Mouse (Mus musculus) lung, adult 2 months (tissue): ENCODE data around the gene Wasl. TPM values are rescaled to one million over a fixed set of nuclear protein-coding genes. Genes with fewer than 3 reads are reported as not detected.

ENCODE experiments used
- DNase-seq: peaks from one replicate; pipeline ENCODE4 v3.0.0; 2022
- H3K4me1 ChIP-seq: fragments of 200-500 bp; 2 replicates; pipeline ENCODE4 v1.6.1; 2011; ENCODE audit warnings: low read length; ENCODE audit not compliant: control insufficient read depth, insufficient read depth
- H3K4me3 ChIP-seq: fragments of 200-500 bp; replicated peaks from 2 replicates; pipeline ENCODE3; 2011; ENCODE audit warnings: low read depth, mild to moderate bottlenecking, control low read depth, low read length; ENCODE audit errors: extremely low read depth
- CTCF ChIP-seq: fragments of 200-500 bp; IDR thresholded peaks from 2 replicates; pipeline ENCODE4 v1.5.1; 2011; ENCODE audit warnings: mild to moderate bottlenecking, low read length, control low read depth; ENCODE audit not compliant: insufficient read depth
- POLR2A ChIP-seq: fragments of 200-500 bp; IDR thresholded peaks from 2 replicates; pipeline ENCODE4 v1.6.1; 2011; ENCODE audit warnings: low read depth, mild to moderate bottlenecking, control low read depth, low read length, borderline replicate concordance; ENCODE audit errors: extremely low read depth
- WGBS: fragments of 180-500 bp; shearing (Covaris S2); methylation state at CpG from one replicate; pipeline ENCODE4 v1.1.7; 2018; 5-methylcytosine and 5-hydroxymethylcytosine counted together
- polyA plus RNA-seq: library from polyadenylated mRNA; depleted of rRNA; stranded (reverse); fragments of >200 nt; gene quantifications from 2 replicates; pipeline ENCODE4 v1.2.3, GENCODE M21; 2012

The Wasl gene
- polyA plus RNA-seq, 1 experiment: 70.0 TPM

GRCm38 (mm10) chr6:24622098-24622497, 42.7 kb downstream of the Wasl start:
- WGBS: 67% methylated on average over 2 of the region's 2 CpGs
- Histone ChIP-seq H3K4me1 (peaks cover 3% of the 10 kb centered on the region; the same call in 1 of the 2 replicates), H3K4me3 (no peak overlapping the region)
- TF ChIP-seq POLR2A (no peak), CTCF (no peak)
- DNase-seq: no peak

GRCm38 (mm10) chr6:24620936-24621335, 43.9 kb downstream of the Wasl start:
- H3K4me3 ChIP-seq: no peak overlapping the region
- WGBS: 72% methylated on average over 2 of the region's 2 CpGs
- TF ChIP-seq POLR2A: no peak
- no peak for TF ChIP-seq CTCF

GRCm38 (mm10) chr6:24619285-24620045, 45.3 kb downstream of the Wasl start:
- no peak for TF ChIP-seq POLR2A
- DNase-seq: no peak
- H3K4me3 ChIP-seq: no peak overlapping the region
- 49% methylated on average over 6 of the region's 6 CpGs for WGBS
- H3K4me1 ChIP-seq: peaks cover 3% of the 10 kb centered on the region; the same call in 1 of the 2 replicates

More at GRCm38 (mm10) chr6:24620936-24621335, 43.9 kb downstream of the Wasl start:
- H3K4me1 ChIP-seq: peaks cover 3% of the 10 kb centered on the region; the same call in 1 of the 2 replicates
- DNase-seq: no peak

GRCm38 (mm10) chr6:24616746-24617145, 48.1 kb downstream of the Wasl start:
- Histone ChIP-seq H3K4me1 (peaks cover 2% of the 10 kb centered on the region; the same call in 1 of the 2 replicates), H3K4me3 (no peak overlapping the region)
- 79% methylated on average over 4 of the region's 4 CpGs for WGBS
- TF ChIP-seq CTCF (no peak), POLR2A (no peak)
- DNase-seq: no peak

- TF ChIP-seq POLR2A (no peak), CTCF (no peak)
- 79% methylated on average over 4 of the region's 4 CpGs for WGBS
Measured at GRCm38 (mm10) chr6:24613918-24614317, 50.9 kb downstream of the Wasl start.

GRCm38 (mm10) chr6:24613346-24613745, 51.5 kb downstream of the Wasl start:
- 91% methylated on average over 6 of the region's 6 CpGs for WGBS
- no peak for TF ChIP-seq CTCF
- no peak for TF ChIP-seq POLR2A

More at GRCm38 (mm10) chr6:24613918-24614317, 50.9 kb downstream of the Wasl start:
- no peak for DNase-seq
- Histone ChIP-seq H3K4me3 (no peak overlapping the region), H3K4me1 (0 out of 2 replicates have a peak, but pooled peaks cover 4% of the 10 kb centered on the region)

GRCm38 (mm10) chr6:24612074-24612755, 52.6 kb downstream of the Wasl start:
- Histone ChIP-seq H3K4me3 (no peak overlapping the region), H3K4me1 (peaks cover 4% of the 10 kb centered on the region; the same call in 1 of the 2 replicates)
- no peak for DNase-seq
- WGBS: 68% methylated on average over 7 of the region's 7 CpGs
- TF ChIP-seq POLR2A: no peak
- no peak for TF ChIP-seq CTCF

More at GRCm38 (mm10) chr6:24613346-24613745, 51.5 kb downstream of the Wasl start:
- no peak for DNase-seq
- Histone ChIP-seq H3K4me1 (0 out of 2 replicates have a peak, but pooled peaks cover 4% of the 10 kb centered on the region), H3K4me3 (no peak overlapping the region)

- DNase-seq: no peak
- WGBS: 58% methylated on average over 4 of the region's 4 CpGs
Measured at GRCm38 (mm10) chr6:24610358-24610757, 54.5 kb downstream of the Wasl start.

GRCm38 (mm10) chr6:24609531-24609930, 55.3 kb downstream of the Wasl start:
- peaks cover 4% of the 10 kb centered on the region; the same call in 1 of the 2 replicates for H3K4me1 ChIP-seq
- no peak for DNase-seq
- H3K4me3 ChIP-seq: no peak overlapping the region
- TF ChIP-seq POLR2A (no peak), CTCF (no peak)
- WGBS: 47% methylated on average over 4 of the region's 4 CpGs

More at GRCm38 (mm10) chr6:24610358-24610757, 54.5 kb downstream of the Wasl start:
- Histone ChIP-seq H3K4me1 (peaks cover 4% of the 10 kb centered on the region; the same call in 1 of the 2 replicates), H3K4me3 (no peak overlapping the region)
- no peak for TF ChIP-seq CTCF
- no peak for TF ChIP-seq POLR2A

- no peak for DNase-seq
- 93% methylated on average over 3 of the region's 3 CpGs for WGBS
- TF ChIP-seq CTCF (no peak), POLR2A (no peak)
- no peak overlapping the region for H3K4me3 ChIP-seq
- peaks cover 4% of the 10 kb centered on the region; the same call in 1 of the 2 replicates for H3K4me1 ChIP-seq
Measured at GRCm38 (mm10) chr6:24608682-24609081, 56.1 kb downstream of the Wasl start.
